Mouse (Mus musculus): ENCODE results near the gene Padi1. TPM values are rescaled to one million over a fixed set of nuclear protein-coding genes. Genes with fewer than 3 reads are reported as not detected.
A peak's percentile ranks its signal among the peaks of the same experiment; 100 is the strongest.

The Padi1 gene
- polyA plus RNA-seq, 1 experiment from 2014 or later, result 0.07 TPM

- Histone ChIP-seq H3K9ac (ENCODE audit: low read length) (no peak overlapping the region), H3K27me3 (ENCODE audit: control insufficient read depth, insufficient read depth, low read length) (no peaks in the 10 kb centered on the region), H3K9me3 (replicated peaks; ENCODE audit: control insufficient read depth, low read length) (peaks cover 4% of the 10 kb centered on the region), H3K4me2 (ENCODE audit: low read depth, low read length) (no peak overlapping the region), H3K36me3 (ENCODE audit: control insufficient read depth, insufficient read depth) (no peaks in the 10 kb centered on the region), H3K4me1 (ENCODE audit: control insufficient read depth, insufficient read depth, low read length) (peaks cover 3% of the 10 kb centered on the region; the same call in 1 of the 2 replicates), H3K27ac (ENCODE audit: low read length) (no peak overlapping the region), H3K4me3 (ENCODE audit: low read length) (no peak overlapping the region)
- WGBS, result 73% methylated on average over 4 of the region's 4 CpGs
- no peak for ATAC-seq (replicated peaks; ENCODE audit: extremely low read depth, insufficient read depth, low FRiP score)
These were observed 55.6 kb downstream of the Padi1 start for GRCm38 (mm10) chr4:140789983-140790382.

- H3K4me3 ChIP-seq (ENCODE audit: low read length), result no peak overlapping the region
- 51% methylated on average over 6 of the region's 6 CpGs for WGBS
- ATAC-seq (replicated peaks; ENCODE audit: extremely low read depth, insufficient read depth, low FRiP score), result no peak
- H3K9ac ChIP-seq (ENCODE audit: low read length), result no peak overlapping the region
- no peak overlapping the region for H3K4me2 ChIP-seq (ENCODE audit: low read depth, low read length)
- no peaks in the 10 kb centered on the region for H3K27me3 ChIP-seq (ENCODE audit: control insufficient read depth, insufficient read depth, low read length)
- H3K9me3 ChIP-seq (replicated peaks; ENCODE audit: control insufficient read depth, low read length), result peaks cover 8% of the 10 kb centered on the region
- H3K4me1 ChIP-seq (ENCODE audit: control insufficient read depth, insufficient read depth, low read length), result peaks cover 3% of the 10 kb centered on the region; the same call in 1 of the 2 replicates
- no peak overlapping the region for H3K27ac ChIP-seq (ENCODE audit: low read length)
- no peaks in the 10 kb centered on the region for H3K36me3 ChIP-seq (ENCODE audit: control insufficient read depth, insufficient read depth)
These were observed 56.6 kb downstream of the Padi1 start for GRCm38 (mm10) chr4:140788983-140789382.

- Histone ChIP-seq H3K27ac (ENCODE audit: low read length) (no peak overlapping the region), H3K9ac (ENCODE audit: low read length) (no peak overlapping the region), H3K4me1 (ENCODE audit: control insufficient read depth, insufficient read depth, low read length) (peaks cover 3% of the 10 kb centered on the region; the same call in 1 of the 2 replicates), H3K27me3 (ENCODE audit: control insufficient read depth, insufficient read depth, low read length) (no peaks in the 10 kb centered on the region), H3K9me3 (replicated peaks; ENCODE audit: control insufficient read depth, low read length) (peaks cover 8% of the 10 kb centered on the region), H3K36me3 (ENCODE audit: control insufficient read depth, insufficient read depth) (no peaks in the 10 kb centered on the region), H3K4me2 (ENCODE audit: low read depth, low read length) (no peak overlapping the region), H3K4me3 (ENCODE audit: low read length) (no peak overlapping the region)
- WGBS, result 74% methylated on average over 6 of the region's 6 CpGs
- no peak for ATAC-seq (replicated peaks; ENCODE audit: extremely low read depth, insufficient read depth, low FRiP score)
These were observed 57.3 kb downstream of the Padi1 start for GRCm38 (mm10) chr4:140788264-140788663.

GRCm38 (mm10) chr4:140787414-140787813 lies 58.2 kb downstream of the Padi1 start:
- no peaks in the 10 kb centered on the region for H3K36me3 ChIP-seq (ENCODE audit: control insufficient read depth, insufficient read depth)
- no peak overlapping the region for H3K9ac ChIP-seq (ENCODE audit: low read length)
- no peak overlapping the region for H3K4me3 ChIP-seq (ENCODE audit: low read length)
- H3K27ac ChIP-seq (ENCODE audit: low read length), result no peak overlapping the region
- no peaks in the 10 kb centered on the region for H3K27me3 ChIP-seq (ENCODE audit: control insufficient read depth, insufficient read depth, low read length)
- 53% methylated on average over 4 of the region's 4 CpGs for WGBS
- peaks cover 8% of the 10 kb centered on the region for H3K9me3 ChIP-seq (replicated peaks; ENCODE audit: control insufficient read depth, low read length)
- H3K4me1 ChIP-seq (ENCODE audit: control insufficient read depth, insufficient read depth, low read length), result peaks cover 3% of the 10 kb centered on the region; the same call in 1 of the 2 replicates
- peak; percentile 37; the same call in 1 of the 2 replicates for ATAC-seq (replicated peaks; ENCODE audit: extremely low read depth, insufficient read depth, low FRiP score)
- H3K4me2 ChIP-seq (ENCODE audit: low read depth, low read length), result no peak overlapping the region

- WGBS, result 78% methylated on average over 5 of the region's 5 CpGs
- H3K36me3 ChIP-seq (ENCODE audit: control insufficient read depth, insufficient read depth), result no peaks in the 10 kb centered on the region
- ATAC-seq (replicated peaks; ENCODE audit: extremely low read depth, insufficient read depth, low FRiP score), result no peak
These were observed 60.4 kb downstream of the Padi1 start for GRCm38 (mm10) chr4:140785217-140785616.

GRCm38 (mm10) chr4:140784292-140784945 lies 61.2 kb downstream of the Padi1 start:
- 93% methylated on average over 9 of the region's 9 CpGs for WGBS
- Histone ChIP-seq H3K36me3 (ENCODE audit: control insufficient read depth, insufficient read depth) (no peaks in the 10 kb centered on the region), H3K27me3 (ENCODE audit: control insufficient read depth, insufficient read depth, low read length) (no peaks in the 10 kb centered on the region), H3K9me3 (replicated peaks; ENCODE audit: control insufficient read depth, low read length) (peaks cover 8% of the 10 kb centered on the region), H3K4me2 (ENCODE audit: low read depth, low read length) (no peak overlapping the region), H3K4me3 (ENCODE audit: low read length) (no peak overlapping the region), H3K27ac (ENCODE audit: low read length) (no peak overlapping the region), H3K4me1 (ENCODE audit: control insufficient read depth, insufficient read depth, low read length) (no peaks in the 10 kb centered on the region; the same call in 1 of the 2 replicates), H3K9ac (ENCODE audit: low read length) (no peak overlapping the region)
- no peak for ATAC-seq (replicated peaks; ENCODE audit: extremely low read depth, insufficient read depth, low FRiP score)

More at GRCm38 (mm10) chr4:140785217-140785616, 60.4 kb downstream of the Padi1 start:
- no peak overlapping the region for H3K9ac ChIP-seq (ENCODE audit: low read length)
- H3K4me3 ChIP-seq (ENCODE audit: low read length), result no peak overlapping the region
- H3K4me1 ChIP-seq (ENCODE audit: control insufficient read depth, insufficient read depth, low read length), result peaks cover 2% of the 10 kb centered on the region; the same call in 1 of the 2 replicates
- H3K4me2 ChIP-seq (ENCODE audit: low read depth, low read length), result no peak overlapping the region
- no peaks in the 10 kb centered on the region for H3K27me3 ChIP-seq (ENCODE audit: control insufficient read depth, insufficient read depth, low read length)
- peaks cover 8% of the 10 kb centered on the region for H3K9me3 ChIP-seq (replicated peaks; ENCODE audit: control insufficient read depth, low read length)
- H3K27ac ChIP-seq (ENCODE audit: low read length), result no peak overlapping the region

- no peak overlapping the region for H3K4me2 ChIP-seq (ENCODE audit: low read depth, low read length)
- no peaks in the 10 kb centered on the region for H3K36me3 ChIP-seq (ENCODE audit: control insufficient read depth, insufficient read depth)
- no peaks in the 10 kb centered on the region; the same call in 1 of the 2 replicates for H3K4me1 ChIP-seq (ENCODE audit: control insufficient read depth, insufficient read depth, low read length)
- H3K27me3 ChIP-seq (ENCODE audit: control insufficient read depth, insufficient read depth, low read length), result no peaks in the 10 kb centered on the region
- H3K9ac ChIP-seq (ENCODE audit: low read length), result no peak overlapping the region
- H3K27ac ChIP-seq (ENCODE audit: low read length), result no peak overlapping the region
- H3K4me3 ChIP-seq (ENCODE audit: low read length), result no peak overlapping the region
- WGBS, result 80% methylated on average over 9 of the region's 9 CpGs
- peaks cover 8% of the 10 kb centered on the region for H3K9me3 ChIP-seq (replicated peaks; ENCODE audit: control insufficient read depth, low read length)
- ATAC-seq (replicated peaks; ENCODE audit: extremely low read depth, insufficient read depth, low FRiP score), result no peak
These were observed 62.8 kb downstream of the Padi1 start for GRCm38 (mm10) chr4:140782821-140783220.

- no peak overlapping the region for H3K9ac ChIP-seq (ENCODE audit: low read length)
- H3K27ac ChIP-seq (ENCODE audit: low read length), result peak overlapping the region; percentile 19
- H3K36me3 ChIP-seq (ENCODE audit: control insufficient read depth, insufficient read depth), result no peaks in the 10 kb centered on the region
- no peaks in the 10 kb centered on the region; the same call in 1 of the 2 replicates for H3K4me1 ChIP-seq (ENCODE audit: control insufficient read depth, insufficient read depth, low read length)
- 0 out of 2 replicates have a peak, but pooled peaks cover 3% of the 10 kb centered on the region for H3K9me3 ChIP-seq (replicated peaks; ENCODE audit: control insufficient read depth, low read length)
- H3K27me3 ChIP-seq (ENCODE audit: control insufficient read depth, insufficient read depth, low read length), result no peaks in the 10 kb centered on the region
- no peak for ATAC-seq (replicated peaks; ENCODE audit: extremely low read depth, insufficient read depth, low FRiP score)
- no peak overlapping the region for H3K4me3 ChIP-seq (ENCODE audit: low read length)
- 61% methylated on average over 14 of the region's 14 CpGs for WGBS
- no peak overlapping the region for H3K4me2 ChIP-seq (ENCODE audit: low read depth, low read length)
These were observed 65.1 kb downstream of the Padi1 start for GRCm38 (mm10) chr4:140780507-140780906.

GRCm38 (mm10) chr4:140779803-140780397 lies 65.7 kb downstream of the Padi1 start:
- peak; percentile 66 for ATAC-seq (replicated peaks; ENCODE audit: extremely low read depth, insufficient read depth, low FRiP score)

More at GRCm38 (mm10) chr4:140779803-140780397, 65.7 kb downstream of the Padi1 start:
- 14% methylated on average over 19 of the region's 19 CpGs for WGBS
- Histone ChIP-seq H3K9me3 (replicated peaks; ENCODE audit: control insufficient read depth, low read length) (0 out of 2 replicates have a peak, but pooled peaks cover 3% of the 10 kb centered on the region), H3K27me3 (ENCODE audit: control insufficient read depth, insufficient read depth, low read length) (no peaks in the 10 kb centered on the region), H3K4me2 (ENCODE audit: low read depth, low read length) (peak overlapping the region; percentile 25), H3K9ac (ENCODE audit: low read length) (no peak overlapping the region), H3K4me1 (ENCODE audit: control insufficient read depth, insufficient read depth, low read length) (no peaks in the 10 kb centered on the region; the same call in 1 of the 2 replicates), H3K27ac (ENCODE audit: low read length) (peak overlapping the region; percentile 19), H3K36me3 (ENCODE audit: control insufficient read depth, insufficient read depth) (no peaks in the 10 kb centered on the region), H3K4me3 (ENCODE audit: low read length) (no peak overlapping the region)
